Mouse (Mus musculus): ENCODE data around the gene Ube2c. TPM values are rescaled to one million over a fixed set of nuclear protein-coding genes. Genes with fewer than 3 reads are reported as not detected.
A peak's percentile ranks its signal among the peaks of the same experiment; 100 is the strongest.

Gene Ube2c
- total RNA-seq (2021) = 10 to 100 TPM; 48.4 to 64.6 TPM
- long read RNA-seq, experiment 1, transcript Ube2c-202 (6 exons, 967 nt) = major isoform, 23 of 25 reads
- long read RNA-seq, experiment 1, partial matches to known transcripts = 1 of 25 reads
- long read RNA-seq, experiment 1, other reads (novel, unspliced or antisense) = 1 of 25 reads
- long read RNA-seq, experiment 2, transcript Ube2c-202 (6 exons, 967 nt) = major isoform, 49 of 63 reads
- long read RNA-seq, experiment 2, partial matches to known transcripts = 6 of 63 reads
- long read RNA-seq, experiment 2, other reads (novel, unspliced or antisense) = 8 of 63 reads

DNA sequence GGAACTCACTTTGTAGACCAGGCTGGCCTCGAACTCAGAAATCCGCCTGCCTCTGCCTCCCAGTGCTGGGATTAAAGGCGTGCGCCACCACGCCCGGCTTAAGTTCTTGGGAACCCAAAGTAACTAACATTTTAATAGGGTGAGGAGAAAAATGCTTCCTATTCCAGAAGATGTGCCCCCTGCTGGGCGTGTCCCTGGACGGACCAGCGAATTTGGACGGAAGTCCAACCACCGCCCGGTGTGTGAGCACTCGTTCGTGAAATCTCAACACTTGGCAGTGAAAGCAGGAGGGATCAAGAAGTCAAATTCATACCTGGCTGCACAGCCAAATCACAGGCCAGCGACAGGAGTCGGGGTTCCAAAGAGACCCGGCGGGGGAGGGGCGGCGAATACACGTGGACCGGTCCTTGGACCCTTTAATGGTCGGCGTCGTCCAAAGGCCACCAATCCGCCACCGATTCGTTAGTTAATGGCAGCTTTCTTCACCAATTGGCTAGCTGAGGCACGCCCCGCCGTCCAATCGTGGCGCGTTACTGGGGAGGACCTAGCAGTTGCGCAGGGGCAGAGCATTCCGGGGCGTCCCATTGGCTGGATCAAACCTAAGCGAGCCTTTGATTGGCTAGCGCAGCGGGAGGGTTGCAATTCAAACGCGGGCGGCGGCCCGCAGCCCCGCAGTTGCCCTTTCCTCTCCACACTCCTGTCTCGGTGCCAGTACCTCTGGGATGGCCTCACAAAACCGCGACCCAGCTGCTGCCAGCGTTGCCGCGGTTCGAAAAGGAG is at the start of gene Ube2c:
Ube2c (plus strand) TSS at position 641 of the 780 bp plus-strand sequence.
- peak; percentile 94 for DNase-seq (ENCODE audit: low spot score in 2 of 2)

DNA sequence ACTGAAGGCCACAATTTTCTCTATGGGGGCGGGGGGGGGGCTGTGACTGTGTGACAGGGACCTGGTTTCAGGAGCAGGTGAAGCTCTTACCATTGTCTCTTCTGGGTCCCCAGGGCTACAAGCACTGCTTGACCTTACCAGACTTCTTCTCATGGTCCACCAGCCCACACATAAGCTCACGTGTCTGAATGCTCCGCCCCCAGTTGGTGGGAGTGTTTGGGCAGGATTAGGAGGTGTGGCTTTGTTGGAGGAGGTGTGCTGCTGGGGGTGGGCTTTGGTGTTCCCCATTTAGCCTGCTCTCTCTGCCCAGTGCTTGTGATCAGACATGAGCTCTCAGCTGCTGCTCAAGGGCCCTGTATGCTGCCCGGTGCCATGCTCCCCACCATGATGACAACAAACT is 46.4 kb upstream of the Ube2c start:
- no peak for DNase-seq (ENCODE audit: low spot score in 2 of 2)

DNA sequence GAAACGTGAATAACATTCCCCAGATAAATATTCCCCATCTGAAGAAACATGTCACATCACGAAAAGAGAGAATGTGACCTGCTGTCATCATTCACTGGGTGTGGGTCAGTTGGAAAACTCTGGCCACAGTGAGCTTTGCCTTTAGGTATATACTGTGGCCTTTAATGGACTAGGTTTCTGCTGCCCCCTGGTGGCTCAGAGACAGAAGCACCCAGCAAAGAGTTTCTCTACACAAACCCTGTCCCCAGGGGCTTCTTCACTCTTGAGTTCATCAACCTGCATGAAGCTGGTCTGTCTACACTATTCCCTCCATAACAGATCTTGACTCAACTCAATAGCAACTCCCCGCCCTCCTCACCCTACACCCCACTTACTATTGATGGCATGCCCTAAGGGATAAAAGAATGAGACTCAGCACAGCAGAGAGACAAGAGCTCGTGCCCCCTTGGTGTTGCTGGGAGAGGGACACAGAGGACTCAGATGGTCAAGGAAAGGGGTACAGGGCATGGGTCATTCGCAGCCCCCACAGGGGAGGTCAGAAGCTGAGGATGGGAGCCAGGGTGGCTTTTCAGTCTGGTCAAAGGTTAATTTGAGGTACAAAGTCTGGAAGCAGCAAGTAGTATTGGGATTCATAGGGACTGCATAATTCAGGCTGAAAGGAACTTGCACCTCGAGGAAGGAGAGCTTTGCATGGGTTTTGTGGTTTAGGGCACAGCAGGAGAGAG is 43.6 kb upstream of the Ube2c start:
- DNase-seq (ENCODE audit: low spot score in 2 of 2) = peak; percentile 10 to 42

DNA sequence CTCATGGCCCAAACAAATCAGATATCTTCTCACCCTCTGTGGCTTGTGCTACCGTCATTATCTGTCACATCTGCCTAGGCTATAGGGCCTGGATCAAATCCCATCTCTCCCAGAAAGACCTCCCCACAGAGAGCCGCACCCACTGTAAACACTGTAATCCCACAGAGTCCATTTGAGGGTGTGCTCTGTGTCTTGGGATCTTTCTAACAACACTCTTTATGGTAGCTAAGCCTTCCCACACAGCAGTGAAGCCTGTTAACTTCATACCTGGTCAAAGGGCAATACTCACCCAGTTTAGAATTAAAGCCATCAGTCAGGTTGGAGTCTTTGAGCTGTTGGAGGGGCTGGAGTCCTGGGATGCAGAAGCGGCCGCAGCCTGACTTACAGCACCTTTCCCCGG is 38.0 kb upstream of the Ube2c start:
- DNase-seq (ENCODE audit: low spot score in 2 of 2) = no peak

DNA sequence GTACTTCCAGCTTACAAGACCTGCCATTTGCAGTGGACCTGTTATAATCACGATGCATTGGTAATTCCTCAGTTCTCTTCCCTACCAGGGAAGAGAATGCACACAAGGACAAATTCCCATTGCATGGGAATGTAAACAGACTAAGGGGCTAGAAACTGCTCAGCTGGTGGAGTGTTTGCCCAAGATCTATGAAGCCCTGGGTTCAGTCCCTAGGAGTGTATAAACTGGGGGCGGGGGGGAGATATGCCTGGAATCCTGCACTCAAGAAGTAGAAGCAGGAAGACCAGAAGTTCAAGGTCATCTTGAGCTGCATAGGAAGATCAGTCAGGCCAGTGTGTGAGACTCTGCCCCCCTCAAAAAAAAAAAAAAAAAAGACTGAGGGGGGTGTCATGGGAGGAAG is 36.4 kb upstream of the Ube2c start:
- no peak for DNase-seq (ENCODE audit: low spot score in 2 of 2)

DNA sequence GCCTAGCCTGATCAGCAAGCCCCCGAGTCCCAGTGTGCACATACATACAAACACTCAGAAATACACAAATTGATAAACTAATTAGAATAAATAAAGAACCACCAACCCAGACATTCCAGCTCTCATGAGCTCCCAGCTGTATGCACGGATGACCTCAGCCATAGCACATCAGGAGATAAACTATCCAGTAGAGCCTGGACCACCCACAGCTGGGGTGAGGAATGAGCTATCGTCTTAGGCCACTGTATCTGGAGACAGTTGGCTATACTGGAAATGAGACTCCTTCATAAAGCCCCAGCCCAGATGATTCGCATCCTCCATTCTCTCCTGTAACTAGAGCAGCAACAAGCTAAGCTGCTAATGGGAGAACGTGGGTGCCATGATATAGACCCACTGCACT is 34.9 kb upstream of the Ube2c start:
- DNase-seq (ENCODE audit: low spot score in 2 of 2) = no peak

DNA sequence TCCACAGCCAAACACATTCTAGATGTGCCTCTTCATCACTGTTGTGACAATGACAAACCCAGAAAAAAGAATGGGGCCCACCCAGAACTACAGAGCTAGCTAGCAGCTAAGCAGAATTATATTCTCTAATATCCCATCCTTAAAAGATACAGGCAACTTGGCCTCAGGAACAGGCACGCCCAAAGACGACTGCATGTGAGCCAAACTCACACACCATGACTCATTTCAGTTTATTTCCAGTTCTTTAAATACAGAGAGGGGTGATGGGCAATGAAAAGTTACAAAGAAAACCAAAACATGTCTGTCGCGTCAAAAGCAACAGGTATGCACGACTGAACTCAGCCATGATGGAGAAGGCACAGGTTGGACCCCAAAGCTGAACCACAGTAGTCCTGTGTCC is 34.3 kb upstream of the Ube2c start:
- DNase-seq (ENCODE audit: low spot score in 2 of 2) = no peak

DNA sequence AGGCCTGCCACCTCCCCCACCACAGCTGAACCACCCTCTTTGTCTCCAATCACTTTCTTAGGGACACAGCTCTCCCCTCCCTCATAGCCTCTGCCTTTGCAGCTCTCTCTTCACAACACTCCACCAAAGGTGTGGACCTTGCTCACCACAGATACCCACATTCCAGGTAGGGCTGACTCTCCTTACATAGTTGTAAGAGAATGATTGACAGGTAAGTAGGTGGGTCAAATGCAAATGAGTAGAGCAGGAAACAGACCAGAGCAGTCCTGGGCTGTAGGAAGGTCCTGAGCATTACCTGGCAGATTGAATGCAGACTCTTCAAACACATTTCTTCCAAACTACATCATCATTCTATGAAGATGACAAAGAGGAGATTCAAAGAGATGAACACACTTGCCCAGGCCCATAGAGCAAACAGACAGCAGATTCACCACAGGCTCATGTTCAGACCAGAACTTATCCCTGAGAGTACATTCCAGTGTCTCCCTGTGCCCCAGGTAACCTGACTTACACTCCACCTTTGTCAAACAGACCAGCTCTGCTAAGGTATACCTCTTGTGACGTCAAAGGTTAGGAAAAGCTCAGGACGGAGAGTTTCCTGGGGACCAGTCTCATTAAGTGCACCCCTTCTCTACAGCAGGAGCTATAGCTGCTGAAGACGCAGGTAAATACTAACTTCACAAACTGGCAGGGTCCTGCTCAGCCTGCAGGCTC is 32.2 kb upstream of the Ube2c start:
- no peak for DNase-seq (ENCODE audit: low spot score in 2 of 2)

DNA sequence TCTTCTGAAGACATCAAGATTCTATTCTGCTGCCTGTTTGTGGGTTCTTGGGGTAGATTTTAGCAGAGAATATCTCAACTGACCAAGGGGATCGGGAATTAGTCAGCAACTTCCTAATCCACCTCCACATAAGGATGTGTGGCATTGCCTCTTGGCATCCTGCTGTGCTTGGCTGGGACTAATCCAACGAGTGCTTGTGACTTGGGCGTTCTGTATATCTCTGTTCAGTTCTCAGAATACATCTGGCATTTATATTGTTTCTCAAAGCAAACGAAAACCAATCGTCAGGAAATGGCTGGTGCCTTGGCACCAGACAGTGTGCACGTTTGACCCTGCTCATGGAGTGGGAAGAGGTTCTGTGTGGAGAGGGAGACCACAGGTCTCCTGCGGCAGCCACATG is 29.8 kb upstream of the Ube2c start:
- no peak for DNase-seq (ENCODE audit: low spot score in 2 of 2)

DNA sequence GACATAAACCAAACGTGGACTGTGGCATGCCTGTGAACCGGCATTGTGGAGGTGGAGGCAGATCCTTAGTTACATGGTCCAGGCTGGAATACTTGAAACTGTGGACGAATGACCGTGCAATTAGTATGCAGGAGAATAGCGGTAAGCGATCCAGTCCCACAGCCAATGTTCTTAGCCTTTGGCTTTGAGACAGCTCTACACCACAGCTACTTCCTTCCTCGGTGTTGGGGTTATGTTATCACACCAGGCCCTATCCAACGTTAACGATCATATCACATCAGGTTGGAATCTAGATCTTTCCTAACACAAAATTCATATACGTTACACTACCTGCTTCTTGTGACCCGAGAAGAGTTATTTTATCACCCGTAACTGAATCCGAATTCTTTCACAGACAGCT is 24.7 kb upstream of the Ube2c start:
- no peak for DNase-seq (ENCODE audit: low spot score in 2 of 2)

DNA sequence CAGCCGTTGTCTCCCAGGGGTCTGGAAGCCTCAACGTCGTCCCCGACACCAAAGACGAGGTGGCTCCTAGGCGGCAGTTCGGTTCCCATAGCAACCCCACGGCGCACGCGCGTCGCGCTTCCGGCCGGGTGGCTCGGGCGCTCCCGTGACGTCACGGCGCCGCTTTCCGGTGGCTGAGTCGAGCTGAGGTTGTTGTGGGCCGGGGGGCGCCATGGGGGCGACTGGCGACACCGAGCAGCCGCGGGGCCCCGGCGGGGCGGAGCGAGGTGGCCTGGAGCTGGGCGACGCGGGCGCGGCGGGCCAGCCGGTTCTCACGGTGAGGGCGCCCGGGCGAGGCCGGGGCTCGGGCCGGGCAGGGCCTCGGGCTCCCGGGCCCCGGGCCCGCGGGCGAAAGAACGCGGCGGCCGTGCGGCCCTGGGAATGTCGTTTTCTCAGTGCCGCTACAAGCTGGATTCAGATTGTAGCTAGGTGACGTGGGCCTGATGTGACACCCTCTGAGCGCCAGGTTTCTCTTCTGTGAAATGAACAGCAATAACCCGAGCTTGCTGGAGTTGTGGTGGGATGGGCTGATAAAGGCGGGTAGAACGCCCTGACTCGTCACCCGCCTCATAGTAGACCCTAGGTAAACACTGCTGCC is 23.7 kb upstream of the Ube2c start, which contains the start of the genes Wfdc3 and Dnttip1:
Wfdc3 (minus strand) TSS at position 89 of the 637 bp plus-strand sequence.
Dnttip1 (plus strand) TSS at position 141 of the 637 bp plus-strand sequence.
- peak; percentile 89 to 91 for DNase-seq (ENCODE audit: low spot score in 2 of 2)

DNA sequence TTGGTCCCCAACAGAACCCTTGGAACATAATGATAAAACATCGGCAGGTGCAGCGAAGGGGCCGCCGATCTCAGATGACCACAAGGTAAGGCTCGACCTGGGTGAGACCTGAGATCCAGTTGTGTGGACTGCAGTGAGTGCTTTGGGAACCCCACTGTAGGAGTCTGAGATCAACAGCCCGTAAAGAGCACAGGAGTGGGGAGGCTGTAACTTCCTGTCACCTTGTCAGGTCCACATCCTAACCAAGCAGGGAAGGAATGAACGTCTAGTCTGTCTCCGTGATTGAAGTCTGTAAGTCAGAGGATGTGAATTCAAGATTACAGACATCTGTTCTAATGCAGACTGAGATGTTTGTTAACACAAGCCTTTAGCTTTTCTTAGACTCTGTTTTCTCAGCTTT is 23.0 kb upstream of the Ube2c start:
- DNase-seq (ENCODE audit: low spot score in 2 of 2) = no peak

DNA sequence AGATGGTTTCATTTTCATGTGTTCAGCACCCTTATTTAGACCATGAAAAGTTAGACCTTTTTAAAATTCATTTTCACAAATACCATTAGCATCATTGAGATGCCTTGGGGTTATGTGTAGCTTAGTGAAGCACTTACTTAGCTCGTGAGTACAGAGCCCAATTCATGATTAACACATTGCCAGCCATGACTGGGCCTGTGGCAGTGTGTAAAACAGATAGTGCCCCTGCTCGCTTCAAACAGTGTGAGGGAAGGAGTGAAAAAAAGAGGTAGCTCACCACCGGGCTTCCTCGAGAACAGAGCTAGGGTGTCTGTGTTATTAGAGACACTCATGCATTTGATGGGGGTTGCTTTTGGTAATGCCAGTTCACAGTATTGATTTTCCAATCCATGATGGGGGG is 21.5 kb upstream of the Ube2c start:
- no peak for DNase-seq (ENCODE audit: low spot score in 2 of 2)

DNA sequence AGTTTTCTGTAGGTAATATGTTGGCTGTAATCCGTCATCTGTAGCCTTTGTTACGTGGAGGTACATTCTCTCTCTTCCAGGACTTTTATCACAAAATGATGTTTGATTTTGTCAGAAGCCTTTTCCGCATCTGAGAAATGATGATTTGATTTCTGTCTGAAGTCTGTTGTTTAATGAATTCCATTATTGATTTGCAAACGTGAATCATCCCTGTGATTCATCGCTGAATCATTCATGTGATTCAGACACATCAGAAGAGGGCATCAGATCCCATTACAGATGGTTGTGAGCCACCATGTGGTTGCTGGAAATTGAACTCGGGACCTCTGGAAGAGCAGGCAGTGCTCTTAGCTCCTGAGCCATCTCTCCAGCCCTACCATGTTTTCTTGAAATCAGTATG is 20.7 kb upstream of the Ube2c start:
- DNase-seq (ENCODE audit: low spot score in 2 of 2) = no peak

DNA sequence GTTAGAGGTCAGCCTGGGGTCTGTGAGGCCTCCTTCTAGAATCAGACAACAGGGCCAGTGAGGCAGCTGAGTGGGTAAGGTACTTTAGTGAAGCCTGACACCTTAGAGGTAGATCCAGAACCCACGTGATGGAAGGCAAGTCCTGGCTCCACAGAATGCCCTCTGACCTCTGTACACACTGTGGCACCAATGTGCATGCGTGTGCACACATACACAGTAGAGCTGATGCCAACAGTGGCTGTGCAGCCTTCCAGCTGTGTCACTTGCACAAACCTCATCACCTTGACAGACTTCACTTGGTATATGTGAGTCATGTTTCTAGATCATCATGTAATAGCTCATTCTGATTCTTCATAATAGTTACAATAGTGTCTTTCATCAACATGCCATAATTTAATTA is 17.2 kb upstream of the Ube2c start:
- no peak for DNase-seq (ENCODE audit: low spot score in 2 of 2)

DNA sequence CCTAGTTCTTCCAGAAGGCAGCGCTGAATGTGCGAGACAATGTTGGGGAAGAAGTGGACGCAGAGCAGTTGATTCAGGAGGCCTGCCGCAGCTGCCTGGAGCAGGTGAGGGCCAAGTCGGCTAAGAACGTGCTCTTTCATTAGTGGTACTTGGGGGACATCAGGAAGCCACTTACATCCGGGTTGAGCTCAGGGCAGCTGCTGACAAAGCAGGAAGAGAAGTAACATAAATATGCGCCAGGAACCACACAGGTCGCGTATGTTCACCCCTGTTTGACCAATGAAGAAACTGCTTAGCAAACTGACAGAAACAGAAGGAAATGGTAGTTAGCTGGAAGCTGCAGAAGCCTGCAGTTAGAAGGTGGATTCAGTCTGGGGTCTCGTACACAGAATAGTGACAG is 15.6 kb upstream of the Ube2c start:
- DNase-seq (ENCODE audit: low spot score in 2 of 2) = no peak

DNA sequence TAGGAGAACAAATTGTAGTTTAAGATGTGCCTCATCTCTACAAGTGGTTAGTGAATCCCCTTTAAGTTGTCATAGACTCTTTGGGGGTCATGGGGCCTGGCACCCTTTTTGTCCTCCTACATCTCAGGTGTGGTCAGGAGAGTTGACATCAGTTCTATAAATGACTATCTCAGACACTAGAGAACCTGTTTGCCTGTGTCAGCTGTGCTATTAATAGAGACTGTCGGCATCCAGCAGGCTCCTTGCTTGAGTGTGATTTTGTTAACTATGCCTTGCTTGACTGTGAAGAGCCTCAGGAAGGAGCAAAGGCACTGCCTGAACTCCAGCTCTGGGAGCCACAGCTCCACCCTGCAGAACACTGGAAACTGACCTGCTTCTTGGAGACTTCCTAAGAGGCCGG is 14.9 kb upstream of the Ube2c start:
- DNase-seq (ENCODE audit: low spot score in 2 of 2) = no peak

DNA sequence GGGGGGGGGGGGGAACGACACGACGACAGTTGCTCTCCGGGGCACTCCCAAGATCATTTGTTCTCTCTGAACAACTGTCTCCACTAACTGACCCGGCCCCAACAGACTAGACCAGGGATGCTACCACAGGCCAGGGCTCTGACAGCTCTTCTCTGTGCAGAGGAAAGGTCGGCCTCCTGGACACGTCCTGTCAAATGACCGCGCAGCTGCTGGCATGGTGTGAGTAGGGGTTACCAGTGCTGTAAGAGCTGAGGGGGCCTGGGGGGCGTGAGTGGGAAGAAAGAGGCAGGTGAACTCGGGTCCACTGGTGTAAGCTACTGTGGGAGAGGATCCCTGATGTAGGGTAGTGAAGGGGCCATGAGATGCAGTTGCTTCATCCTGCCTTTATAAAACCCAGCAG is 11.9 kb upstream of the Ube2c start:
- no peak for DNase-seq (ENCODE audit: low spot score in 2 of 2)

DNA sequence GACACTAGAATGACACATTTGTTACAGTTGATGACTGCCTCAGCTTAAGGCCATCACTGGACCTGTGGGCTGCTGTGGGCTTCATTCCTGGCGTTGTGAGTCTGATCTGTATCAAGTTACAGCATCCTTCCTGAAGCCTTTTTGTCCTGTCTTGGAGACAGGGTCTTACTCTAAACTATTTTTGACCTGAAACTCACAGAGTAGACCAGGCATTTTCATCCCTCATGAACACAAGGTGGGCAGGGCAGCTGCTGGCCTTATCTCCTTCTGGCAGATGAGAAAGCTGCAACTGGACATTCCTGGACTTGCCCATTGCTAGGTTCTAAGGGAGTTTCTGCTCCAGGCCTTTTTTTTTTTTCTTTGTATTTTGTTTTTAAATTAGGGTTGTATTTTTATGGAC is 11.0 kb upstream of the Ube2c start:
- no peak for DNase-seq (ENCODE audit: low spot score in 2 of 2)

DNA sequence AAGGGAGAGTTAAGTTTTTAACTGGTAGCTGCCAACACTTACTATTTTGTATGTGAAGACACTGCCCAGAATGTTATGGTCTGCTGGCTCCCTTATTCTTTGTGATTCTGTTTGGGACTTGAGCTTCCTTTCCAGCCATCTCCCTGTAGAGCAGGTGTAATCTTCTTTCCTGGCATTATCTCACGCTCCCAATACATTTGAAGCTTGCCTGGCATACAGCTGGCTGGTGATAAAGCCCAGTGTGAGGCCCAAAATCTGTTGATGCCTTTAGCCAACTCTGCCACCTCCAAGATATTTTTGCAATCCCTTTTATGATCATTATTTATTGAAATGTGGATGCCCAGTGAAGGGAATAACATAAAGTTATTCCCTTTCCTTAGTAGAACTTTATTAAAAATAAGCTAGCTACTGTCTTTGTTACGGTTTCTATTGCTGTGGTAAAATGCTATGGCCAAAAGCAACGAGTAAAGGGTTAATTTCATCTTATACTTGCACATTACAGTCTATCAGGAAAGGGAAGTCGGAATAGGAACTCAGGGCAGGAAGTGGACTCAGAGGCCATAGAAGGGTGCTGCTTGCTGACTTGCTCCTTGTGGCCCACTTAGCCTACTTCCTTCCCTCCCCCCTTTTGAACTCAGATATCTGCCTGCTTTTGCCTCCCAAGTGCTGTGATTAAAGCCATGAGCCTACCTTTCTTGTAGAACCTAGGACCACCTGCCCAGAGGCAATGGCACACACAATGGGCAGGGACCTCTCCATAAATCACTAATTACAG is 9.5 kb upstream of the Ube2c start:
- no peak for DNase-seq (ENCODE audit: low spot score in 2 of 2)
